Mouse (Mus musculus) urinary bladder, adult 2 months (tissue): ENCODE data around the gene Dclre1b. TPM values are rescaled to one million over a fixed set of nuclear protein-coding genes. Genes with fewer than 3 reads are reported as not detected.

Experiments used
- DNase-seq: peaks from one replicate; pipeline ENCODE4 v3.0.0; 2022; ENCODE audit warnings: low spot score
- polyA plus RNA-seq: library from polyadenylated mRNA; depleted of rRNA; stranded (reverse); fragments of >200 nt; gene quantifications from 2 replicates; pipeline ENCODE4 v1.2.3, GENCODE M21; 2012; rRNA removed

Dclre1b gene
- polyA plus RNA-seq, 1 experiment, result 8.1 TPM

DNA sequence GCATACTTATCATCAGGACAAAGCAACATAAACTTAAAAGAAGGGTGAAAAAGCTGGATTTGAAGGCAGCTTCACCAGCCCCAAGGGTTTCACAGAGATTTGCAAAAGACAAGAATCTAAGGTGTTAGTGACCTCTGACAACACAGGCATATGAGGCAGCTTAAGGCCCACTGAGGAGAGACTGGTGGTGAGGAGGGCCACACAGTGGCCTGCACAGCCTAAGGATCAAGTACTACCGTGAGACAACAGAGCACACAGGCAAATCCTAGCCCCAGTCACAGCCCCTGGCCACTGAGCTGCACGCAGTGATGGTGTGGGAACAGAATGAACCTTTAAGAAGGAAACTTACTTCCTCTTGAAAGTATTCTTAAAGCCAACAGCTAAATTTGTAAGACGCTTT lies 35.7 kb downstream of the Dclre1b start:
- no peak for DNase-seq

DNA sequence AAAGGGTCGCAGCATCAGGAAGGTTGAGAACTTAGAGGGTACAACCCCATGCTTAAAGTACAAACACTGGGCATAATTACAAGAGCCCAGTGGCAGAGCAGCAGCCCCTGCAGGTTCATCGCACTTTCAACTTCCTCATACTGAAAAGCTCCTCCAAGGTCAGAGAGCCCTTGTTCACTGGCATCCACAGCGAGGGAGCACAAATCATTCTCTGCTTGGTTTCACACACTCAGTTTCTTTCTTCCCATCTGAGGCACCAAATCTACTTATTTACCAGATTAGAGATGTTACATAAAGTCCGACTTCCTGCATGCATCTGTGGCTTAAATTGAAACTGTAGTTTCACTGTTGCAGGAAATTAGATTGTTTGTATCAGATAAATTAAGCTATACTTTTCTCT lies 36.4 kb downstream of the Dclre1b start:
- no peak for DNase-seq

DNA sequence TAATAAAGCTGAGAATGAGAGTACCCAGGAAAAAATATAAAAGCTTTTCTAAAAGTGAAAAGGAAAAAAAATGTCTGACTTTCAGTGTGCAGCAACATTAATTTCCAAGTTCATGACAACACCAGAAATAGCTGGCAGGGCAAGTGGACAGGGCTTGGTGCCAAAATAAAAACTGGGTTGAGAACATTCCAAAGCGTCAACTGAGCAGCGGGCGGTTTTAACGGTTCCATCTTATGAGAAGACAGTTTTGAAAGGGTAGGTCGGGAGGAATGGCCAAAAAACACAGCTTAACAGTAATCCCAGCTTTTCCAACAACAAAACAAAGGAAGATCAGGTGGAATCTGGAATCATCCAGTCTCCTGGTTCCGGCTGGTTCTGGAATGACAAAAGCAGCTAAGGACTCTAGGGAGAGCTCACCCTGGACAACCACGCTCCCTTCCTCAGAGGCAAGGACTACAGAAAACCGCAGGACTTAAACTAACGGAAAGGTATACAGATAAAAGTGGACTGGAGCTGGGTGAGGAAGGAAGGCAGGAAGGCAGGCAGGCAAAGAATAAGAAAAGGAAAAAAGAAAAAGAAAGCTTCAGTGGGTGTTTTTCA lies 37.6 kb downstream of the Dclre1b start:
- no peak for DNase-seq

DNA sequence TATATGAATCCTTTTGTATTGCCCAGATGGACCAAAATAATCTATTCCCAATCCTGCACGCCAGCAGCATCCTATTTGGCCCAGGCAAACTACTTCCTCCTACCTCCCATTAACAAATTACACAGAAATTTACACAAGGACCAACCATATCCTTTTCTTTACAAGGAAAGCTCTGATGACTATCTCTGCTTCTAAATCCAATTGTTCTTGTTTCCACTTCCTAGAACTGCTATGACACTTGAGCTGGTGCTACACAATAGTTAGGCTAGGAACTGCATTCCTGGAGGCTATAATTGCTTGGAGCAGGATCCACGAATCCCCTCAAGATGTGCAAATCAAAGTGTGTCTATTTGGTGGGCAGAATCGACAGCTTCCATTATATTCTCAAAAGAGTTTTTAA lies 42.5 kb downstream of the Dclre1b start:
- no peak for DNase-seq

DNA sequence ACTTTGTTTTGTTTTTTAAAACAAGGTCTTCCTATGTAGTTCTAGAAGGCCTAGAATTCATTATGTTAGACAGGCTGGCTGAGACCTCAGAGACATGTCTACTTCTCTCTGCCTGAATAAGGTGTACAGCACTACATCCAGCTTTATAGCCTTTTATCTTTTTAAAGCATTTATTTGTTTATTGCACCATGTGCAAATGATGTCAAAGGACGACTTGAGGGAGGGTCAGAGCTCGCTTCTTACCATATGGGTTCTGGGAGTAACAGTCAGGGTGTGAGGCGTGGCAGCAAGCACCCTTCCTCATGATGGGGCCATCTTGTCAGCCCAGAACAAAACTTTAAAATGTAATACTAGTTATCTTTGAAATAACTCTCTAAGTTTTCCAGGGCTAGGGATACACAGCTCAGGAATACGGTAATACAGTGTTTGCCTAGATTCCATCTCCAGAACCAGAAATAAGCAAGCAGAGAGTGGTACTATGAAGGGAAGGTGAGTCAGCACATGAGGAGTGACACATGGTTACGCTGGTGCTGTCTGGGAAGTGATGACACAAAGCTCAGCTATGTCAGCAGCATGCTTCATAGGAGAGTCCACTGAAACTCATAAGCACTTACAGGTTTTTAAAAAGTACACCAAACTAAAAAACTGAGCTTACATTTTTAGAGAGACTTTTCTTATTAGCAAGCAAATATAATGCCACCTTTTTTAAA lies 49.8 kb downstream of the Dclre1b start:
- no peak for DNase-seq

DNA sequence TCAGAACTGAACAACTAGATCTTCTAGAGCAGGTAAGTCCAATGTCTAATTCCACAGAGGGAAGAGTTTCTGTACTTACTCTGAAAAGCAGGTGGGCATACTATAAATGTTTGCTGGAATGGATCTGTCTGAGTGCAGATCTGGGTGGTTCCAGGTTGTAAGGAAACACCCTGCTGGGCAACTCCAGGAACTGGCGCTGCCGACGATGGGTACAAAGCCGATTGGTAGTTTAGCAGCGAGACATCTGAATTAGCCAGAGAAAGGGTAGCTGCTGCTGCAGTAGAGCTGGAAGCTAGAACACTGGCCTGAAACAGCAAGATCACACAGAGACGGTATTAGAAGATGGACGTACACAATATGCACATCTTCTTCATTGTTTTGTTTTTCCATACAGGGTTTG lies 50.8 kb downstream of the Dclre1b start:
- DNase-seq, result no peak

DNA sequence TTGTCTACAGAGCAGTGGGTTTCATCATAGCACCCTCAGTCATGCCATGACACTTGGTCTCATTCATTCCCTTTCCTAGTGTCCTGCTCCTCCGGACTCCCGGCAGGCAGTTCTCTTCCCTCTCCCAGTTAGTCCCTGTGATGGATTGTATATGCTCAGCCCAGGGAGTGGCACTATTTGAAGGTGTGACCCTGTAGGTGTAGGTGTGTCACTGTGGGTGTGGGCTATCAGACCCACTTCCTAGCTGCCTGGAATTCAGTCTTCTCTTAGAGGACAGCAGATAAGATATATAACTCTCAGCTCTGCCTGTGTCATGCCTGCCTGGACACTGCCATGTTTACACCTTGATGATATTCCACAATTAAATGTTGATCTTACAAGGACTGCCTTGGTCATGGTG lies 52.3 kb downstream of the Dclre1b start:
- no peak for DNase-seq

DNA sequence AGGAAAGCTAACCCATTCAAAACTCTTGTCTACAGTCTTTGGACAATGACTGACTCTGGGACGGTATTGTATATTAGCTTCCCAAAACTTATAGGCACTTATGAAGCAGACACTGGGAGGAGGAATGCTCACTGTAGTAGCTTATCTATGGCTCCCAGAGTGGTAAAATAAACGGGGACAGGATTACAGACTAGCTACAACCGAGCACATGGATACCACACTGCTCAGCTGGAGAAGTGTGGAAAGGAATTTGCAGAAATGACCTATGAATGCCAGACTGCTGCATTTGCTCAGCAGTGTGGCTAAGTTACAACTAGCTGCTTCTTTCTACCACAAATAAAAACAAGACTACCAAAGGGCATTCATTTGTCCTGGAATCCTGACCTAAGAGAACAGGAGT lies 53.9 kb downstream of the Dclre1b start:
- no peak for DNase-seq

DNA sequence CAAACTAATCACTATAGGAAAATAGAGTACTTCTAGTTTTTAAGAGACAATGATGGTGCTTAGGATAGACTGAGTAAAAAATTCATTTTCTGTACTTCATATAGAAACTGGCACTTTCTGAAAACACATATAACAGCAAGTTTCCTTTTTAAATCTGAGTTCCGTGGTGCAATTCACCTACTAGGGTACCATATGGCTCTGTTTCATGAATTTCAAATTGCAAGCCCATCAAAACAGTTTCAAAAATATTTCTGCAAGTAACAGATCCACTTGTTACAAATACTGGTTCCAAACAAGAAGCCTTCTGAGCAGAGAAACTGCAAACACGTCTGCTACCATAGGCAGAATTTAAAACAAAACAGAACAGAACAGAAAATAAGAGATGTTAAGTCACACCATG lies 57.7 kb downstream of the Dclre1b start:
- DNase-seq, result no peak

Other genes starting within 250 kb of the Dclre1b start
- 0.01 and 0.03 TPM in 2 replicates for gene Syt6, start 234.2 kb downstream of the Dclre1b start, polyA plus RNA-seq
- gene Atg4a-ps, start 163.4 kb downstream of the Dclre1b start, polyA plus RNA-seq, result 0.28 and 0.41 TPM in 2 replicates
- gene Olfml3, start 71.4 kb downstream of the Dclre1b start, polyA plus RNA-seq, result 23.7 and 36.4 TPM in 2 replicates
- gene Gm10964, start 70.1 kb downstream of the Dclre1b start, polyA plus RNA-seq, result not detected in 2 replicates
- 31.6 and 44.1 TPM in 2 replicates for gene Hipk1, start 17.9 kb downstream of the Dclre1b start, polyA plus RNA-seq
- 20.5 and 22.3 TPM in 2 replicates for gene Ap4b1, start 76 bp upstream of the Dclre1b start, polyA plus RNA-seq
- gene Gm43064, start 129 bp upstream of the Dclre1b start, polyA plus RNA-seq, result 0.06 and 0.34 TPM in 2 replicates
- gene Bcl2l15, start 23.2 kb upstream of the Dclre1b start, polyA plus RNA-seq, result 0.18 and 0.19 TPM in 2 replicates
- gene Ptpn22, start 50.4 kb upstream of the Dclre1b start, polyA plus RNA-seq, result 1.6 and 1.7 TPM in 2 replicates
- 6.6 and 7.9 TPM in 2 replicates for gene Rsbn1, start 104.7 kb upstream of the Dclre1b start, polyA plus RNA-seq
- 12.0 and 13.6 TPM in 2 replicates for gene Phtf1, start 158.7 kb upstream of the Dclre1b start, polyA plus RNA-seq